Mouse (Mus musculus): ENCODE data around the gene Orm3.
"Not testable (repeated sequence)": the region's sequence is repeated elsewhere in the genome, so short reads cannot be mapped to it uniquely, and the experiment has no call there.

- TF ChIP-seq CTCF (IDR thresholded peaks at IDR 0.05; ENCODE audit: low read depth) = peak; percentile 62
- TF ChIP-seq EP300 (IDR thresholded peaks at IDR 0.05; ENCODE audit: low read depth) = not testable (repeated sequence)
Observed at GRCm38 (mm10) chr4:63319566-63319965, 36.4 kb upstream of the Orm3 start.
